Comparison of ENCODE assay signal across 8 mouse cellular contexts in the genomic region with DNA sequence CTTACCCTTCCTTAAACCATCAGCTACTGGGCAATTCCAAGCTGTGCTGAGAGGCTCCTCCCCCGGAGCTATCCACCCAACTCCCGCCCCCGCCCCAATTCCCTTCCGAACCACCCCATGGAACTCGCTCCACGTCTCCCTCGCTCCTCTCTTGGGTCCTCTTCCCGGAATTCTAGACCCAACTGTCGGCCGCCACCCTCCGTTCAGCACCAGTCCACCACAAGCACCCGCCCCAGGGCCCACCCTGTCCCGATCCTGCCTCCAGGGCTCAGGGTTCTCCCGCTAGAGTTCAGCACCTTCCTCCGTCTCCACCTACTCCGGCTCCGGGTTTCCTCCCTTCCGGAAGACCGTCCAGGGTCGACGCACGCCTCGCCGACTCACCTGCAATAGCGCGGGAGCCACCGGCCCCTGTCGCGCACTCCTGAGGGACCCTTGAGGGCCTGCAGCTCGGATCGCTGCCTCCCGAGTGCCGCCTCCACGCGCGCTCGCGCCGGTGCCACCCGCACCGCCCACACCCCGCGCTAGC. TPM values are rescaled to one million over a fixed set of nuclear protein-coding genes. Genes with fewer than 3 reads are reported as not detected.
A peak's percentile ranks its signal among the peaks of the same experiment; 100 is the strongest.
DNase-seq lines count a peak whose midpoint lies in the region; ATAC-seq and TF ChIP-seq lines count a peak whose summit lies in the region.

No protein-coding gene starts in this region.

- WGBS in heart, embryonic 16.5 days, result under 1% methylated on average over 43 of the region's 43 CpGs
- WGBS in forebrain, embryonic 10.5 days, result under 1% methylated on average over 43 of the region's 43 CpGs
- WGBS in limb, embryonic 14.5 days, result under 1% methylated on average over 40 of the region's 43 CpGs
- under 1% methylated on average over 42 of the region's 43 CpGs for WGBS in neural tube, embryonic 15.5 days

- ATAC-seq in heart, embryonic 16.5 days (replicated peaks; ENCODE audit: extremely low read depth, insufficient read depth, low FRiP score), result peak; percentile 33
- peak; percentile 62 for ATAC-seq in limb, embryonic 14.5 days (ENCODE audit: low FRiP score, low read depth)
- ATAC-seq in neural tube, embryonic 15.5 days (ENCODE audit: low FRiP score), result peak; percentile 39; the same call in 1 of the 2 replicates

- DNase-seq in heart, adult 9 months (ENCODE audit: low spot score in 2 of 2), result no peak
- peak; percentile 56 for DNase-seq in MN1 (ENCODE audit: low spot score)
- no peak for DNase-seq in forebrain, embryonic 10.5 days (ENCODE audit: extremely low spot score, low spot score)
- peak; percentile 44 for DNase-seq in limb, embryonic 14.5 days (ENCODE audit: low spot score)
- no peak for DNase-seq in adrenal gland, adult 2 months
- DNase-seq in cerebellum, adult 18-20 months, result no peak

- no peaks in the 10 kb centered on the region for H3K36me3 ChIP-seq in heart, embryonic 16.5 days (ENCODE audit: control insufficient read depth, insufficient read depth)
- no peaks in the 10 kb centered on the region for H3K36me3 ChIP-seq in forebrain, embryonic 10.5 days (replicated peaks)
- no peaks in the 10 kb centered on the region for H3K36me3 ChIP-seq in limb, embryonic 14.5 days (ENCODE audit: control insufficient read depth, insufficient read depth, low read length)
- H3K36me3 ChIP-seq in neural tube, embryonic 15.5 days, result no peaks in the 10 kb centered on the region

- peak overlapping the region; percentile 76 for H3K9ac ChIP-seq in heart, embryonic 16.5 days (ENCODE audit: low read length)
- H3K9ac ChIP-seq in limb, embryonic 14.5 days (ENCODE audit: low read depth, low read length, severe bottlenecking), result peak overlapping the region; percentile 61
- peak overlapping the region; percentile 62 for H3K9ac ChIP-seq in neural tube, embryonic 15.5 days (replicated peaks)

- H3K9me3 ChIP-seq in heart, embryonic 16.5 days (replicated peaks; ENCODE audit: control insufficient read depth, low read length), result no peaks in the 10 kb centered on the region
- H3K9me3 ChIP-seq in forebrain, embryonic 10.5 days, result no peaks in the 10 kb centered on the region
- no peaks in the 10 kb centered on the region for H3K9me3 ChIP-seq in limb, embryonic 14.5 days (ENCODE audit: control insufficient read depth, low read length)
- no peaks in the 10 kb centered on the region for H3K9me3 ChIP-seq in neural tube, embryonic 15.5 days (replicated peaks)

- TF ChIP-seq POLR2A in limb, embryonic 14.5 days (IDR thresholded peaks at IDR 0.05; ENCODE audit: borderline replicate concordance, extremely low read depth, insufficient read depth, insufficient read length), result peak; percentile 56; the same call in 1 of the 2 replicates

- H3K27me3 ChIP-seq in heart, embryonic 16.5 days (ENCODE audit: control insufficient read depth, insufficient read depth, low read length), result peaks cover 12% of the 10 kb centered on the region
- peaks cover 61% of the 10 kb centered on the region for H3K27me3 ChIP-seq in forebrain, embryonic 10.5 days (ENCODE audit: poor library complexity, severe bottlenecking)
- no peaks in the 10 kb centered on the region for H3K27me3 ChIP-seq in limb, embryonic 14.5 days (ENCODE audit: control insufficient read depth, insufficient read depth, low read length)
- H3K27me3 ChIP-seq in neural tube, embryonic 15.5 days (replicated peaks), result 0 out of 2 replicates have a peak, but pooled peaks cover 4% of the 10 kb centered on the region

- H3K4me1 ChIP-seq in heart, embryonic 16.5 days (ENCODE audit: control insufficient read depth, insufficient read depth, low read length), result peaks cover 34% of the 10 kb centered on the region
- peaks cover 78% of the 10 kb centered on the region for H3K4me1 ChIP-seq in forebrain, embryonic 10.5 days
- H3K4me1 ChIP-seq in limb, embryonic 14.5 days (ENCODE audit: control insufficient read depth, insufficient read depth, low read length), result peaks cover 45% of the 10 kb centered on the region
- peaks cover 69% of the 10 kb centered on the region for H3K4me1 ChIP-seq in neural tube, embryonic 15.5 days

- H3K4me2 ChIP-seq in heart, embryonic 16.5 days (ENCODE audit: low read depth, low read length), result peak overlapping the region; percentile 97
- peak overlapping the region; percentile 67 for H3K4me2 ChIP-seq in limb, embryonic 14.5 days (replicated peaks; ENCODE audit: low read depth, low read length, severe bottlenecking)
- H3K4me2 ChIP-seq in neural tube, embryonic 15.5 days, result peak overlapping the region; percentile 97

- H3K4me3 ChIP-seq in heart, embryonic 16.5 days (ENCODE audit: low read length), result peak overlapping the region; percentile 81
- peak overlapping the region; percentile 73 for H3K4me3 ChIP-seq in forebrain, embryonic 10.5 days
- peak overlapping the region; percentile 76 for H3K4me3 ChIP-seq in limb, embryonic 14.5 days (replicated peaks; ENCODE audit: low read length)
- peak overlapping the region; percentile 73 for H3K4me3 ChIP-seq in neural tube, embryonic 15.5 days (replicated peaks)

- peak overlapping the region; percentile 74 for H3K27ac ChIP-seq in heart, embryonic 16.5 days (ENCODE audit: low read length)
- peak overlapping the region; percentile 88 for H3K27ac ChIP-seq in forebrain, embryonic 10.5 days
- H3K27ac ChIP-seq in limb, embryonic 14.5 days (replicated peaks; ENCODE audit: low read depth, low read length), result peak overlapping the region; percentile 73
- peak overlapping the region; percentile 83 for H3K27ac ChIP-seq in neural tube, embryonic 15.5 days (replicated peaks)

RNA-seq across cellular contexts. Expression of a gene that starts 0.3 kb away (rescaled TPM):
- 13.0 and 13.9 TPM in 2 replicates for polyA plus RNA-seq in heart, embryonic 16.5 days (2015; fragmentation: Nextera tagmentation; extraction: Ambion mirVana)
- 9.6 and 11.1 TPM in 2 replicates for polyA plus RNA-seq in forebrain, embryonic 10.5 days (2016; fragmentation: Nextera tagmentation; extraction: Ambion mirVana)
- 29.5 and 36.5 TPM in 2 replicates for polyA plus RNA-seq in limb, embryonic 14.5 days (2012; rRNA removed)
- polyA plus RNA-seq in limb, embryonic 14.5 days (2014; fragmentation: Nextera tagmentation; extraction: Ambion mirVana), result 23.4 and 28.1 TPM in 2 replicates
- polyA plus RNA-seq in neural tube, embryonic 15.5 days (2015; fragmentation: Nextera tagmentation; extraction: Ambion mirVana), result 16.6 and 20.5 TPM in 2 replicates
- total RNA-seq in adrenal gland, adult 2 months (2021), result 10 to 100 TPM; 17.0 to 23.2 TPM
- 42.3 and 46.7 TPM in 2 replicates for polyA plus RNA-seq in adrenal gland, adult 2 months (2012; rRNA removed)

RNA-seq across cellular contexts. Expression of a gene that starts 29.0 kb away (rescaled TPM):
- polyA plus RNA-seq in heart, embryonic 16.5 days (2015; fragmentation: Nextera tagmentation; extraction: Ambion mirVana), result 69.8 and 70.5 TPM in 2 replicates
- 114 and 124 TPM in 2 replicates for polyA plus RNA-seq in forebrain, embryonic 10.5 days (2016; fragmentation: Nextera tagmentation; extraction: Ambion mirVana)
- 55.8 and 59.4 TPM in 2 replicates for polyA plus RNA-seq in limb, embryonic 14.5 days (2012; rRNA removed)
- 96.0 and 101 TPM in 2 replicates for polyA plus RNA-seq in limb, embryonic 14.5 days (2014; fragmentation: Nextera tagmentation; extraction: Ambion mirVana)
- polyA plus RNA-seq in neural tube, embryonic 15.5 days (2015; fragmentation: Nextera tagmentation; extraction: Ambion mirVana), result 99.0 and 105 TPM in 2 replicates
- 10 to 100 TPM; 26.0 to 34.9 TPM for total RNA-seq in adrenal gland, adult 2 months (2021)
- polyA plus RNA-seq in adrenal gland, adult 2 months (2012; rRNA removed), result 56.8 and 66.5 TPM in 2 replicates

Comparison
In these comparisons a context has a peak if more than half of its experiments do, and no peak if none do; other contexts are left out.
1. DNase-seq: peak in MN1 (single experiment) and limb, embryonic 14.5 days (single experiment); none in heart, adult 9 months (0 of 2), forebrain, embryonic 10.5 days (single experiment), adrenal gland, adult 2 months (single experiment) and cerebellum, adult 18-20 months (0 of 2).
2. Peak in every context shown above with its lines, with median percentiles within 50 percentile points of each other: ATAC-seq, H3K27ac ChIP-seq, H3K4me2 ChIP-seq, H3K4me3 ChIP-seq and H3K9ac ChIP-seq.